Mouse (Mus musculus): ENCODE measurements around the gene Carmil2. TPM values are rescaled to one million over a fixed set of nuclear protein-coding genes. Genes with fewer than 3 reads are reported as not detected.

Carmil2 gene
- polyA plus RNA-seq, 1 experiment from 2014 or later = 3.3 TPM

DNA sequence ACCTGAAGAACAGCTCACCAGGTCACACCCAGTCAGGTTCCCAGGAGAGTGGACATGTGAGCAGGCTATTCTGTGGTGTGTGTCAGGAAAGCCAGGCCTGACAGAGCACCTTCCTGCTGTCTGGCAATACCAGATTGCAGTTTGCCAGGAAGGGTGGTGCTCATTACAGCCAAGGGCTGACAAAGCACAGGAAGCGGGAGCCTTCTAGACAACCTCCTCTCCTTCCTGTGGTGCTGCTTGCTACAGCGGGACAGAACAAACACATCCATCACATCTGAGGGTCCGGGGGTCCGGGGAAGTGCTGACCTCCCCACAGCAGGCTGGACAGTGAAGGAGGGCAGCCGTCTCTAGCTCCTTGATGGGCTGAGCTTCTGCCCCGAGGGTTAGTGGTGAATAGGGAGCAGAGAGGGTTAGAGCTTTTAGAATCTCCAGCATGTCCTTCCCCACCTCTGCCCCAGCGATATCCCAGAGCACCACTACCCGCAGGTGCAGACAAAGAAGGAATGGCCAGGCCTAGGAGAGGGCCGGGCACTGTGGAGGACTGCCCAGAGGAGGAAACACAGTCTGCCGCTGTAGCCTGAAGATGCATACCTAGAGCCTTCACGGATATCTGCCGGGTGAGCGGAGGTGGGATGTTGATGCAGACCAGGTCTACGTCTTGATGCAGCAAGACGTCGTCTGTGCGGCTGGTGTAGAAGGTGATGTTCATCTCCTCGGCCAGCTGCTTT, 41.5 kb downstream of the Carmil2 start:
- Histone ChIP-seq H3K4me1 (ENCODE audit: control insufficient read depth, insufficient read depth, low read length) (no peaks in the 10 kb centered on the region), H3K9ac (ENCODE audit: low read length) (no peak overlapping the region), H3K4me2 (no peak overlapping the region), H3K4me3 (ENCODE audit: low read depth, low read length) (no peak overlapping the region), H3K36me3 (ENCODE audit: control insufficient read depth, insufficient read depth, low read length) (peaks cover 3% of the 10 kb centered on the region; the same call in 1 of the 2 replicates), H3K27me3 (ENCODE audit: control insufficient read depth, insufficient read depth, low read length) (no peaks in the 10 kb centered on the region), H3K27ac (ENCODE audit: low read depth, low read length) (no peak overlapping the region), H3K9me3 (ENCODE audit: control insufficient read depth, low read length) (no peaks in the 10 kb centered on the region)
- 90% methylated on average over 18 of the region's 18 CpGs for WGBS
- ATAC-seq (ENCODE audit: low FRiP score) (no peak), DNase-seq (ENCODE audit: low spot score, missing footprints) (no peak)

GRCm38 (mm10) chr8:105732186-105732585, 46.1 kb downstream of the Carmil2 start:
- no peak overlapping the region for H3K9ac ChIP-seq (ENCODE audit: low read length)
- no peaks in the 10 kb centered on the region for H3K4me1 ChIP-seq (ENCODE audit: control insufficient read depth, insufficient read depth, low read length)
- DNase-seq (ENCODE audit: low spot score, missing footprints) = no peak
- 0 out of 2 replicates have a peak, but pooled peaks cover 3% of the 10 kb centered on the region for H3K36me3 ChIP-seq (ENCODE audit: control insufficient read depth, insufficient read depth, low read length)
- 95% methylated on average over 5 of the region's 5 CpGs for WGBS
- ATAC-seq (ENCODE audit: low FRiP score) = no peak
- H3K4me2 ChIP-seq = no peak overlapping the region
- no peaks in the 10 kb centered on the region for H3K27me3 ChIP-seq (ENCODE audit: control insufficient read depth, insufficient read depth, low read length)
- no peak overlapping the region for H3K4me3 ChIP-seq (ENCODE audit: low read depth, low read length)
- no peak overlapping the region for H3K27ac ChIP-seq (ENCODE audit: low read depth, low read length)
- no peaks in the 10 kb centered on the region for H3K9me3 ChIP-seq (ENCODE audit: control insufficient read depth, low read length)

GRCm38 (mm10) chr8:105739216-105739615, 53.1 kb downstream of the Carmil2 start:
- H3K9me3 ChIP-seq (ENCODE audit: control insufficient read depth, low read length) = no peaks in the 10 kb centered on the region
- H3K36me3 ChIP-seq (ENCODE audit: control insufficient read depth, insufficient read depth, low read length) = no peaks in the 10 kb centered on the region
- H3K9ac ChIP-seq (ENCODE audit: low read length) = no peak overlapping the region
- no peaks in the 10 kb centered on the region for H3K4me1 ChIP-seq (ENCODE audit: control insufficient read depth, insufficient read depth, low read length)
- DNase-seq (ENCODE audit: low spot score, missing footprints) = no peak
- H3K27me3 ChIP-seq (ENCODE audit: control insufficient read depth, insufficient read depth, low read length) = no peaks in the 10 kb centered on the region
- no peak overlapping the region for H3K4me2 ChIP-seq
- WGBS = 88% methylated on average over 5 of the region's 5 CpGs
- no peak overlapping the region for H3K4me3 ChIP-seq (ENCODE audit: low read depth, low read length)
- ATAC-seq (ENCODE audit: low FRiP score) = no peak
- no peak overlapping the region for H3K27ac ChIP-seq (ENCODE audit: low read depth, low read length)

DNA sequence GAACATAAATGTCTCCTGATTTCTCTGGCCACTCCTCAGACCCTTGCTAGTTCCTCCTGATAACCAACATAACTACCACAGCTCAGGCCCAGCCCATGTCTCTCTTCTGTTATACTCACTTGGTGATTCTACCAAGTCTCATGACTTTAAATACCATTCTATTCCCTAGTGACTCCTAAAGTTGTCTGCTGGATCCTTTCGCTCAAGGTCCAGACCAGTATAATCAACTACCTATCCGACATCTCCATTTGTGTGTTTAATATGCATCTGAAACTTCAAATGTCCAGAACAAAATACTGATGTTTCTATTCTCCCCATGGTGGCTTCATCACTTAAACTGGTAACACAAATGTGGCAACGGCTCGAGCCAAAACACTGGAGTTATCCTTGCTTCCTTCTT, 57.2 kb downstream of the Carmil2 start:
- WGBS = 96% methylated on average over 4 of the region's 4 CpGs
- no peaks in the 10 kb centered on the region for H3K9me3 ChIP-seq (ENCODE audit: control insufficient read depth, low read length)

More for the DNA sequence above, 57.2 kb downstream of the Carmil2 start:
- H3K4me2 ChIP-seq = no peak overlapping the region
- H3K9ac ChIP-seq (ENCODE audit: low read length) = no peak overlapping the region
- H3K27ac ChIP-seq (ENCODE audit: low read depth, low read length) = no peak overlapping the region
- H3K4me3 ChIP-seq (ENCODE audit: low read depth, low read length) = no peak overlapping the region
- H3K27me3 ChIP-seq (ENCODE audit: control insufficient read depth, insufficient read depth, low read length) = no peaks in the 10 kb centered on the region
- ATAC-seq (ENCODE audit: low FRiP score) (no peak), DNase-seq (ENCODE audit: low spot score, missing footprints) (no peak)
- H3K36me3 ChIP-seq (ENCODE audit: control insufficient read depth, insufficient read depth, low read length) = no peaks in the 10 kb centered on the region
- no peaks in the 10 kb centered on the region for H3K4me1 ChIP-seq (ENCODE audit: control insufficient read depth, insufficient read depth, low read length)

Other genes starting within 250 kb of the Carmil2 start
- 106 and 107 TPM in 2 replicates for gene Tppp3, start 214.7 kb upstream of the Carmil2 start, polyA plus RNA-seq (2014; fragmentation: Nextera tagmentation; extraction: Ambion mirVana)
- gene Zdhhc1, start 189.4 kb upstream of the Carmil2 start, polyA plus RNA-seq (2014; fragmentation: Nextera tagmentation; extraction: Ambion mirVana) = 14.5 and 19.0 TPM in 2 replicates
- gene Hsd11b2, start 167.5 kb upstream of the Carmil2 start, polyA plus RNA-seq (2014; fragmentation: Nextera tagmentation; extraction: Ambion mirVana) = 19.8 and 24.3 TPM in 2 replicates
- 121 and 129 TPM in 2 replicates for gene Atp6v0d1, start 120.2 kb upstream of the Carmil2 start, polyA plus RNA-seq (2014; fragmentation: Nextera tagmentation; extraction: Ambion mirVana)
- 10.5 and 12.9 TPM in 2 replicates for gene Ripor1, start 81.0 kb upstream of the Carmil2 start, polyA plus RNA-seq (2014; fragmentation: Nextera tagmentation; extraction: Ambion mirVana)
- gene Ctcf, start 49.7 kb upstream of the Carmil2 start, polyA plus RNA-seq (2014; fragmentation: Nextera tagmentation; extraction: Ambion mirVana) = 112 and 115 TPM in 2 replicates
- 0.56 and 0.68 TPM in 2 replicates for gene Agrp, start 48.9 kb upstream of the Carmil2 start, polyA plus RNA-seq (2014; fragmentation: Nextera tagmentation; extraction: Ambion mirVana)
- 63.2 and 66.8 TPM in 2 replicates for gene Acd, start 14.8 kb downstream of the Carmil2 start, polyA plus RNA-seq (2014; fragmentation: Nextera tagmentation; extraction: Ambion mirVana)
- 22.2 and 26.2 TPM in 2 replicates for gene Pard6a, start 14.9 kb downstream of the Carmil2 start, polyA plus RNA-seq (2014; fragmentation: Nextera tagmentation; extraction: Ambion mirVana)
- not detected in 2 replicates for gene 4933405L10Rik, start 21.4 kb downstream of the Carmil2 start, polyA plus RNA-seq (2014; fragmentation: Nextera tagmentation; extraction: Ambion mirVana)
- gene Enkd1, start 21.9 kb downstream of the Carmil2 start, polyA plus RNA-seq (2014; fragmentation: Nextera tagmentation; extraction: Ambion mirVana) = 33.7 and 33.9 TPM in 2 replicates
- gene Gfod2, start 72.4 kb downstream of the Carmil2 start, polyA plus RNA-seq (2014; fragmentation: Nextera tagmentation; extraction: Ambion mirVana) = 36.5 and 38.8 TPM in 2 replicates
- 10.9 and 11.2 TPM in 2 replicates for gene Ranbp10, start 141.1 kb downstream of the Carmil2 start, polyA plus RNA-seq (2014; fragmentation: Nextera tagmentation; extraction: Ambion mirVana)
- gene Tsnaxip1, start 141.5 kb downstream of the Carmil2 start, polyA plus RNA-seq (2014; fragmentation: Nextera tagmentation; extraction: Ambion mirVana) = 0.15 and 0.18 TPM in 2 replicates
- 58.1 and 60.4 TPM in 2 replicates for gene Cenpt, start 167.0 kb downstream of the Carmil2 start, polyA plus RNA-seq (2014; fragmentation: Nextera tagmentation; extraction: Ambion mirVana)
- gene Thap11, start 168.9 kb downstream of the Carmil2 start, polyA plus RNA-seq (2014; fragmentation: Nextera tagmentation; extraction: Ambion mirVana) = 66.5 and 70.5 TPM in 2 replicates
- 300 and 367 TPM in 2 replicates for gene Nutf2, start 174.3 kb downstream of the Carmil2 start, polyA plus RNA-seq (2014; fragmentation: Nextera tagmentation; extraction: Ambion mirVana)
- gene Edc4, start 194.6 kb downstream of the Carmil2 start, polyA plus RNA-seq (2014; fragmentation: Nextera tagmentation; extraction: Ambion mirVana) = 35.6 TPM in 2 replicates
- 0.29 and 0.40 TPM in 2 replicates for gene Nrn1l, start 207.3 kb downstream of the Carmil2 start, polyA plus RNA-seq (2014; fragmentation: Nextera tagmentation; extraction: Ambion mirVana)
- 11.2 and 13.6 TPM in 2 replicates for gene Pskh1, start 214.2 kb downstream of the Carmil2 start, polyA plus RNA-seq (2014; fragmentation: Nextera tagmentation; extraction: Ambion mirVana)
- gene Ctrl, start 247.6 kb downstream of the Carmil2 start, polyA plus RNA-seq (2014; fragmentation: Nextera tagmentation; extraction: Ambion mirVana) = 0.61 and 1.9 TPM in 2 replicates

Data from midbrain, embryonic 11.5 days (tissue).